Mouse (Mus musculus) myocyte (in vitro differentiated cells): Measurements from ENCODE around the gene P3h2. TPM values are rescaled to one million over a fixed set of nuclear protein-coding genes. Genes with fewer than 3 reads are reported as not detected.

ENCODE experiments used
- H3K27me3 ChIP-seq: one replicate; pipeline ENCODE4 v1.6.1; 2011; ENCODE audit not compliant: control insufficient read depth, insufficient read depth, insufficient read length
- H3K36me3 ChIP-seq: one replicate; pipeline ENCODE4 v1.6.1; 2011; ENCODE audit not compliant: control insufficient read depth, insufficient read depth
- H3K4me2 ChIP-seq: one replicate; pipeline ENCODE4 v1.6.1; 2011; ENCODE audit warnings: low read depth, control low read depth
- H3K4me3 ChIP-seq: one replicate; pipeline ENCODE4 v1.5.1; 2011; ENCODE audit warnings: mild to moderate bottlenecking, control low read depth, moderate library complexity
- H3K79me2 ChIP-seq: one replicate; pipeline ENCODE4 v1.6.1; 2011; ENCODE audit not compliant: control insufficient read depth, insufficient read depth
- H3ac ChIP-seq: one replicate; pipeline ENCODE4 v1.6.1; 2011; ENCODE audit not compliant: control insufficient read depth, insufficient read length
- CEBPB ChIP-seq: IDR thresholded peaks from 2 replicates; pipeline ENCODE4 v1.6.1; 2011; ENCODE audit warnings: mild to moderate bottlenecking, moderate library complexity; ENCODE audit not compliant: poor library complexity, insufficient read depth, severe bottlenecking
- E2F4 ChIP-seq: IDR thresholded peaks from one replicate; pipeline ENCODE4 v1.6.1; 2011; ENCODE audit warnings: mild to moderate bottlenecking, control low read depth, moderate library complexity; ENCODE audit not compliant: insufficient read depth
- MAX ChIP-seq: IDR thresholded peaks from one replicate; pipeline ENCODE4 v1.6.1; 2011; ENCODE audit warnings: low read depth, mild to moderate bottlenecking, control low read depth
- MYOD1 ChIP-seq, 3 experiments: IDR thresholded peaks; one replicate each; pipeline ENCODE4 v1.6.1; 2011; ENCODE audit warnings: control low read depth in 2 of 3, low read depth in 2 of 3, mild to moderate bottlenecking in 2 of 3, moderate library complexity in 1 of 3; ENCODE audit not compliant: insufficient read length in 2 of 3, control insufficient read depth in 1 of 3
- MYOG ChIP-seq, 3 experiments: IDR thresholded peaks; one replicate each; pipeline ENCODE4 v1.6.1; 2011; ENCODE audit warnings: control low read depth in 2 of 3, low read depth in 2 of 3, mild to moderate bottlenecking in 2 of 3; ENCODE audit not compliant: insufficient read length in 2 of 3, control insufficient read depth in 1 of 3, insufficient read depth in 1 of 3
- POLR2A ChIP-seq: IDR thresholded peaks from one replicate; pipeline ENCODE4 v1.6.1; 2011; ENCODE audit warnings: low read depth, mild to moderate bottlenecking, control low read depth, moderate library complexity; ENCODE audit not compliant: insufficient read length
- POLR2AphosphoS2 ChIP-seq: IDR thresholded peaks from one replicate; pipeline ENCODE4 v1.6.1; 2011; ENCODE audit warnings: low read depth, control low read depth; ENCODE audit not compliant: insufficient read length
- REST ChIP-seq: IDR thresholded peaks from one replicate; pipeline ENCODE4 v1.6.1; 2011; ENCODE audit warnings: mild to moderate bottlenecking, control low read depth, moderate library complexity; ENCODE audit not compliant: insufficient read depth, insufficient read length
- SRF ChIP-seq: IDR thresholded peaks from one replicate; pipeline ENCODE4 v1.6.1; 2011; ENCODE audit warnings: low read depth; ENCODE audit not compliant: control insufficient read depth, insufficient read length
- TCF12 ChIP-seq: IDR thresholded peaks from one replicate; pipeline ENCODE4 v1.6.1; 2011; ENCODE audit warnings: mild to moderate bottlenecking, control low read depth; ENCODE audit not compliant: poor library complexity, insufficient read depth, severe bottlenecking
- TCF3 ChIP-seq: IDR thresholded peaks from one replicate; pipeline ENCODE4 v1.6.1; 2011; ENCODE audit warnings: low read depth, control low read depth; ENCODE audit not compliant: insufficient read length
- USF1 ChIP-seq: IDR thresholded peaks from one replicate; pipeline ENCODE4 v1.6.1; 2011; ENCODE audit warnings: low read depth, mild to moderate bottlenecking, control low read depth, moderate library complexity
- polyA plus RNA-seq: library from polyadenylated mRNA; unstranded; fragments of >200 nt; fragmentation: generic; extraction: Trizol; gene quantifications from one replicate; pipeline ENCODE4 v1.2.1, GENCODE M21; 2012; ENCODE audit warnings: missing spikeins

P3h2 gene
- polyA plus RNA-seq, 1 experiment, result 0.88 TPM

DNA sequence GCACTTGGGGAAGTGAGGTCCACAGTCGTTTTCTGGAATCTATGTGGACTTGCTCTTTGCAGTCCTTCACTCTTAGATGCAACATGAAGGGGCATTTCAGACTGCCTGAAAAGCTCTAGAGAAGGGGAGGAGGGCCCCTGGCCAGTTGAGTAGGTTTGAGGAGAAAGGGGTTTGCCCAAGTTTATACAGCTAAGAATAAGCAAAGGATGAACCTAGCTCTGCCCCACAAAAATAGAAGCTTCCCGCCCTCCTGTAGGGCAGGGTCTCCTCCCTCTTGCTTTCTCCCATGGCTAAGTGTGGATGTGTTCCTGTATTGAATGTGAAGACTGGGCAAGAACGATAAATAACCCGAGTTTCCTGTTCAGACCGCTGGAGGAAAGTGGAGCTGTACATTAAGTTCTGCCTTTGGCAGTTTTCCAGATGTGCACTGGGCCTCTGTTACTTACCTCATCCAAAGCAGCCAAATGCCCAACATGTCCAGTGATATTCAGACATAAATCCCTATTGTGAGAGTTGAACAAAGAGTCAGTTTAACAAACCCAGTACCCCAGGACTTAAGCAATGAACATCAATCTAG is 545 bp upstream of the P3h2 start:
- peak overlapping the region; percentile 1 for H3ac ChIP-seq
- no peaks in the 10 kb centered on the region for H3K27me3 ChIP-seq
- H3K4me3 ChIP-seq, result peak overlapping the region; percentile 13
- TF ChIP-seq TCF3 (no peak), E2F4 (no peak), MAX (no peak), MYOD1 (IDR thresholded peaks at IDR 0.05; ENCODE audit: control insufficient read depth in 1 of 3, insufficient read length in 2 of 3, low read depth in 2 of 3) (no peak), POLR2AphosphoS2 (no peak), SRF (no peak), MYOG (IDR thresholded peaks at IDR 0.05; ENCODE audit: control insufficient read depth in 1 of 3, insufficient read depth in 1 of 3, insufficient read length in 2 of 3, low read depth in 2 of 3) (no peak), REST (no peak), POLR2A (no peak), TCF12 (no peak), CEBPB (no peak), USF1 (no peak)
- peak overlapping the region; percentile 70 for H3K4me2 ChIP-seq
- H3K79me2 ChIP-seq, result no peaks in the 10 kb centered on the region
- no peaks in the 10 kb centered on the region for H3K36me3 ChIP-seq

DNA sequence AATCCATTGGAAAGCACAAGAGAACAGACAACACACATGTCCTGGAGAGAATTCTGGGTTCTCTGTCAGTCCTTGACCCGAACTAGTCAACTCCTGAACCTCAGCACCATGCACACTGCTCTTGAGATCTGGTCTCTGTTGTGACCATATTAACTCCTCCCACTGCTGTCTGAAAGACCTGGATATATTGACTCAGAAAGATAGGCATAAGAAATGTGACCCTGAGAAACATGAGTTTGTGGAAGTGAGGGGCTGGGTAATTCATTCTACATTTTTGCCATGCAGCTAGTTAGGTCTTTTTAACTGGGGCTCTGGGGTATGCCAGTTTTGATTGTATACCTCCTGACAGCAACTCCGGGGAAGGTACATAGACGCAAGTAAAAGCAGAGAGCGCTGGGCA is 1.3 kb downstream of the P3h2 start:
- Histone ChIP-seq H3ac (no peak overlapping the region), H3K4me3 (peak overlapping the region; percentile 13), H3K4me2 (peak overlapping the region; percentile 70), H3K36me3 (no peaks in the 10 kb centered on the region), H3K27me3 (no peaks in the 10 kb centered on the region), H3K79me2 (no peaks in the 10 kb centered on the region)
- no peak for TF ChIP-seq REST
- no peak for TF ChIP-seq E2F4
- TF ChIP-seq SRF, result no peak
- TF ChIP-seq TCF3, result no peak
- no peak for TF ChIP-seq MYOG (IDR thresholded peaks at IDR 0.05; ENCODE audit: control insufficient read depth in 1 of 3, insufficient read depth in 1 of 3, insufficient read length in 2 of 3, low read depth in 2 of 3)
- no peak for TF ChIP-seq MYOD1 (IDR thresholded peaks at IDR 0.05; ENCODE audit: control insufficient read depth in 1 of 3, insufficient read length in 2 of 3, low read depth in 2 of 3)
- TF ChIP-seq POLR2A, result no peak
- no peak for TF ChIP-seq POLR2AphosphoS2
- no peak for TF ChIP-seq TCF12
- no peak for TF ChIP-seq CEBPB
- TF ChIP-seq MAX, result no peak
- TF ChIP-seq USF1, result no peak

- no peaks in the 10 kb centered on the region for H3K27me3 ChIP-seq
- no peak for TF ChIP-seq TCF12
- no peaks in the 10 kb centered on the region for H3K79me2 ChIP-seq
- H3K4me3 ChIP-seq, result no peak overlapping the region
- no peak overlapping the region for H3K4me2 ChIP-seq
- no peak overlapping the region for H3ac ChIP-seq
- H3K36me3 ChIP-seq, result no peaks in the 10 kb centered on the region
These were observed 2.7 kb downstream of the P3h2 start for GRCm38 (mm10) chr16:26102856-26103255.

DNA sequence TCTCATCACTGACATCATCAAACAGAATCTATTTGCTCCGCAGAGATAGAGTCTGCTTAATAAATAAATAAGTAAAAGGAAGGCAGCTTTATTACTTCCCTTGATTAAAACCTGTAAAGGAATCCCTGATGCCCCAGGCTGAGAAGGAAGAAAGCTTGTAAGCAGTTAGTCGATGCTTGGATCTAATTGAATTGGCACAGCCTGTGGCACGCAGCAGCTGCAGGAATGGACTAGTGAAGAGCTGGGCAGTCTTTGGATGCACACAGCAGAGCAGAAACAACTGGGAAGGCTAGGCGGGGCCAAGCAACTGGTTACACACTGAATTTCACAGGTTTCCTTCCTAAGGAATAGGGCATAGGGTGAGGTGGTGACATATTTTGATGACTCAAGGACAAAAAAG is 5.4 kb downstream of the P3h2 start:
- Histone ChIP-seq H3K79me2 (no peaks in the 10 kb centered on the region), H3ac (no peak overlapping the region), H3K36me3 (no peaks in the 10 kb centered on the region), H3K4me2 (no peak overlapping the region), H3K27me3 (no peaks in the 10 kb centered on the region), H3K4me3 (no peak overlapping the region)
- TF ChIP-seq MYOD1 (IDR thresholded peaks at IDR 0.05; ENCODE audit: control insufficient read depth in 1 of 3, insufficient read length in 2 of 3, low read depth in 2 of 3) (peak in 2 of 3 experiments; percentile 35 to 39), MYOG (IDR thresholded peaks at IDR 0.05; ENCODE audit: control insufficient read depth in 1 of 3, insufficient read depth in 1 of 3, insufficient read length in 2 of 3, low read depth in 2 of 3) (peak in 2 of 3 experiments; percentile 8 to 20), TCF3 (no peak)

DNA sequence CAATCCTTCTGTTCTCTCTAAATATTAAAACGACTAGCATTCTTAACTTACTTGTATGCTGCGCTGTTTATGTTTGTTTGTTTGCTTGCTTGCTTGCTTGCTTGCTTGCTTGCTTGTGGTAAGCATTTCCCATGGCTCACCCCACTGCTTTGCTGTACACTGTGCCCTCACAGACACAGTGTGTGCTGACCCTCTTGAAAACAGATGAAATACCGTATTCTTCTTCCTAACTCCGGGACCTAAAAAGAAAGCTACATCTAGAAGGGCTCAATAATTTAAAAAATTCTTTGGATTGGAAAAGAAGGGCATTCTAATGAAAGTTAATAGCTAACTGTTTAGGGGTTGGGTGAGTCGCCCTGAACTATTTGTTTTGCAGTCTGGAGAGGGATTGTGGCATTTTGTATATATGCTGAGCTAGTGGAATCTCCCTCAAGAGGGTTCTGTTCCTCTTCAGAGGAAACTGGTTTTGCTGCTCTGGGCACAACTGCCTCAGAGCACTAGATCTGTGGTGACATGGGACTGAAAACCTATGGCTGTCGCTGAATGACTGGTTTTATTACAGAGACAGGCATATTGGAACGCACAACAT is 9.8 kb downstream of the P3h2 start:
- H3K27me3 ChIP-seq, result no peaks in the 10 kb centered on the region
- TF ChIP-seq CEBPB (no peak), MAX (no peak), POLR2AphosphoS2 (no peak), TCF3 (no peak), TCF12 (no peak), MYOG (IDR thresholded peaks at IDR 0.05; ENCODE audit: control insufficient read depth in 1 of 3, insufficient read depth in 1 of 3, insufficient read length in 2 of 3, low read depth in 2 of 3) (no peak), MYOD1 (IDR thresholded peaks at IDR 0.05; ENCODE audit: control insufficient read depth in 1 of 3, insufficient read length in 2 of 3, low read depth in 2 of 3) (no peak), E2F4 (no peak), SRF (no peak), REST (no peak), USF1 (no peak)
- no peak overlapping the region for H3K4me3 ChIP-seq
- no peak overlapping the region for H3K4me2 ChIP-seq
- no peaks in the 10 kb centered on the region for H3K36me3 ChIP-seq
- H3K79me2 ChIP-seq, result no peaks in the 10 kb centered on the region
- H3ac ChIP-seq, result no peak overlapping the region
